Mouse (Mus musculus): ENCODE results near the gene Agfg1. TPM values are rescaled to one million over a fixed set of nuclear protein-coding genes. Genes with fewer than 3 reads are reported as not detected.
"Not testable (repeated sequence)": the region's sequence is repeated elsewhere in the genome, so short reads cannot be mapped to it uniquely, and the experiment has no call there.

The Agfg1 gene
- total RNA-seq, 2 experiments from 2014 or later, result 20.4 to 23.4 TPM

DNA sequence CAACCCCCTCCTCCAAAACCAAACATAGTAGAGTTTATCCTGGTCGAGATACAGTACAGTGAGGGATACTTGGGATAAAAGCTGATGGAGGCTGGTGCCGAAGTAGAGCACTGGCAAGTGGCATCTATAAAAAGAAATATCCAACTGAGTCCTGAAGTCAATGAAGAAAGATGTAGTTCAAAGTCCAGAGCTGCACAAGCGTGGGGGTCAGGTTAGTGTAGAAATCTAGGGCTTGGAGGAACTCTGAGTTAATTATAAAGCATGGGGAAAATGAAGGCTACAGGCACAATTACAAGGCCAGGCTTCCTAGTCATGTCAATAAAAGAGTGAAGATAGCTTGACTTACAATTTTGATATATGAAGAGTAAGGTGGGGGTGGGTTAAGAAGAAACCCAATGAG is 61.9 kb downstream of the Agfg1 start:
- DNase-seq (ENCODE audit: low spot score), result no peak

DNA sequence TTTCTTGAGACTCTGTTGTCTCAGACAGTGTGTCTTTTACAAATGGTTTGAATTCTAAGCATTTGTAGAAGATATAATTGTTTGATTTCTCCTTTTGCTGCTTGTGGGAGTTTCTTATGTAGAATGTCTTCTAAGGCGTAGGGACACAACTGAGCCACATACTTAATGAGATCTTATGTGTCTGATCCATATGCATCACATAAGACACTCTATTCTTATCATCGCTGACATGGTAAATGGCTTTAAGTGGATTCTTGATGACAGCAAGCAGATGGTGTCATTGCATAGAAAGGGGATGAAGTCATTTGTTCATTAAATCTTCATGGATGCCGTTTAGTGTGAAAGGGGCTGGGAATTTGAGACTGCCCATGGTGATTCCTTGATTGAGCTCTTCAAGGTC is 66.6 kb downstream of the Agfg1 start:
- DNase-seq (ENCODE audit: low spot score), result no peak

DNA sequence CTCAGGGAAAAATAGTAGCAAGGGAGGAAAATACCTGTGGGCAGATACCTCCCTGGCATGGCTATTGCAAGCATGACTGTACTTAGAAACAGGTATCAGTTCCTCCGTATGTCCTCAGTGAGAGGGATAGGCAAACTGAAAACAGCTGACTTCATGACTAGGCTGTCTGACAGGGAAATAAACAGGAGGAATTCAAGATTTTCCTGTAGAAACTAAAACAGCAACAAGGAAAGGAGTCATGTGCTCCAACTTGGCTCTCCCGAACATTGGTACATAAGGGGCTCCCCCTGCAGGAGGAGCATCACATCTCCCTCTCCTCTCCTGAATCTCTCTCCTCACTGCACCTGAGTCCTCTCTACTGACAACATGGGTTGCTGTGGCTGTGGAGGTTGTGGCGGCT is 73.7 kb downstream of the Agfg1 start, which contains the start of gene A030005L19Rik:
A030005L19Rik (plus strand) TSS at position 301 of the 400 bp plus-strand sequence.
- no peak for DNase-seq (ENCODE audit: low spot score)

DNA sequence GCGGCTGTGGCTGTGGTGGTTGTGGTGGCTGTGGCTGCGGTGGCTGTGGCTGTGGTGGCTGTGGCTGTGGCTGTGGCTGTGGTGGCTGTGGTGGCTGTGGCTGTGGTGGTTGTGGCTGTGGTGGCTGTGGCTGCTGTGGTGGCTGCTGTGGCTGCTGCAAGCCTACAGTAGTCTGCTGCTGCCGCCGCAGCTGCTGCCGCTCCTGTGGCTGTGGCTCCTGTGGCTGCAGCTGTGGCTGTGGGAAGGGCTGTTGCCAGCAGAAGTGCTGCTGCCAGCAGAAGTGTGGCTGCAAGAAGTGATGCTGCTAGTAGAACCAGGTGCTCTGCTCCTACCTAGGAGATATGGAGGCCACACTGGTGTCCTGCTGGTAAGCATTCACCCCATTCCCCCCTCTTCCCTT is 74.2 kb downstream of the Agfg1 start:
- DNase-seq (ENCODE audit: low spot score), result not testable (repeated sequence)

DNA sequence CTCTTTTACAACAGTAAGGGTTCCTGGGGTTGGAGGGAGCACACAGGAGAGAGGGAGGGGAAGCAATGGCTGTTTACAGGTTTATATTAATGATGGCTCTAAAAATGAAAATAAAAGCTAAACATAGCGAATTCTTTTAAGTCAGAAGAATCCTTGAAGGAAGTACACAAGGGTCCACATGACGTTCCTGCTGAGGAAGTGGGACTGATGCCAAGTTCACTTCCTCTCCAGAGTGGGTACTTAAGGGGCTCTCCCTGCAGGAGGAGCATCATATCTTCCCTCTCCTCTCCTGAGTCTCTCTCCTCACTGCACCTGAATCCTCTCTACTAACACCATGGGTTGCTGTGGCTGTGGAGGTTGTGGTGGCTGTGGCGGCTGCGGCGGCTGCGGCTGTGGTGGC is 85.4 kb downstream of the Agfg1 start, which contains the start of gene A030014E15Rik:
A030014E15Rik (plus strand) TSS at position 268 of the 400 bp plus-strand sequence.
- no peak for DNase-seq (ENCODE audit: low spot score)

DNA sequence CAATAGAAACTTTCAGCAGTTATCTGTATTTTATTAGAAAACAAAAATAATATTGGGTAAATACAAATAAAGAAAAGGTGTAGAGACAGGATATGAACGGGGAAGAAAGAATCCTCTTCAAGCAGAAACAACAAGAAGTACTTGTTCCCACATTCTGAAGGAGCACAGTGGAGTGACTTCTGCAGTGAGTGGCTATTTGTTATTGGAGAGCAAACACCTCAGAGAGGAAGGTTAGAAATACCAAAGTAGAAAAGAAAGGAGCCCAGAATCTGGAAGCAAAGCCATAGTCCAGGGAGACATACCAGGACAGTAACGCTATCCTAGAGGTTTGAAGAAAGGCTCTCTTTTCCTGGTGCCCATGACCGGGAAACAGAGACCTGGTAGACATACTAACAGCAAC is 91.3 kb downstream of the Agfg1 start:
- DNase-seq (ENCODE audit: low spot score), result not testable (repeated sequence)

DNA sequence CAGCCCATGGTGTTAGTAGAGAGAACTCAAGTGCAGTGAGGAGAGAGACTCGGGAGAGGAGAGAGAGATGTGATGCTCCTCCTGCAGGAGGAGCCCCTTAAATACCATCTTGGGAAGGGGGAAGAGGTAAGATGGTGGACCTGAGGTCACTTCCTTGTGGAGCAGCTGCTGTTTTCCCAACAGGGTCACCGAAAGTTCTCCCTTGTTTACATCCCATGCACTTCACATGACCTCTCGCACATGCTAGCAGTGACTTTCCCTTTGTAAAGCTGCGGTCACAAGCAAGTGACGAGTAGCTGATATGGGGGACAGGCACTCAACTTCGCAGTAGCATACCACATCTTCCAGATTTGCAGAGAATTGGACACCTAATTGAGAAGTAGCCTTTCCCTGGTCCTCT is 92.0 kb downstream of the Agfg1 start, which contains the start of gene Gm6217:
Gm6217 (minus strand) TSS at position 74 of the 400 bp plus-strand sequence.
- not testable (repeated sequence) for DNase-seq (ENCODE audit: low spot score)

DNA sequence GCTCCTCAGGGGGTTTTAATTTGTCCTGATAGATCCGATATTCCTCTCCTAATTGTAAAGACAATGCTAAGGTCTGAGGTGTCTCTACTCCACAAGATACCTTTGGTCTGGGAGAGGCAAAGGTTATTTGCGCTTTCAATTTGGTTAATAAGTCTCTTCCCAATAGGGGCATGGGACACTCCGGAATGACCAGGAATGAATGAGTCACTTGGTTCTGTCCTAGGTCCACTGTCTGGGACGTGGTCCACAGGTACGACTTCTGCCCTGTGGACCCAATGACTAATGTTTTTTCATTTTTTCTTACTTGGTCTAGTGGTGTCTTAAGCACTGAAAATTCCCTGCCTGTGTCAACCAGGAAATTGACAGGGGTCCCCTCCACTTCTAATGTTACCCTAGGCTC is 99.4 kb downstream of the Agfg1 start:
- no peak for DNase-seq (ENCODE audit: low spot score)

DNA sequence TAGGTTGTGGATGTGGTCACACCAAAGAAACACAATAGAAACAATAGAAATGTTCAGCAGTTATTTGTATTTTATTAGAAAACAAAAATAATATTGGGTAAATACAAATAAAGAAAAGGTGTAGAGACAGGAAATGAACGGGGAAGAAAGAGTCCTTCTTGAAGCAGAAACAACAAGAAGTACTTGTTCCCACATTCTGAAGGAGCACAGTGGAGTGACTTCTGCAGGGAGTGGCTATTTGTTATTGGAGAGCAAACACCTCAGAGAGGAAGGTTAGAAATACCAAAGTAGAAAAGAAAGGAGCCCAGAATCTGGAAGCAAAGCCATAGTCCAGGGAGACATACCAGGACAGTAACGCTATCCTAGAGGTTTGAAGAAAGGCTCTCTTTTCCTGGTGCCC is 103.2 kb downstream of the Agfg1 start:
- not testable (repeated sequence) for DNase-seq (ENCODE audit: low spot score)

DNA sequence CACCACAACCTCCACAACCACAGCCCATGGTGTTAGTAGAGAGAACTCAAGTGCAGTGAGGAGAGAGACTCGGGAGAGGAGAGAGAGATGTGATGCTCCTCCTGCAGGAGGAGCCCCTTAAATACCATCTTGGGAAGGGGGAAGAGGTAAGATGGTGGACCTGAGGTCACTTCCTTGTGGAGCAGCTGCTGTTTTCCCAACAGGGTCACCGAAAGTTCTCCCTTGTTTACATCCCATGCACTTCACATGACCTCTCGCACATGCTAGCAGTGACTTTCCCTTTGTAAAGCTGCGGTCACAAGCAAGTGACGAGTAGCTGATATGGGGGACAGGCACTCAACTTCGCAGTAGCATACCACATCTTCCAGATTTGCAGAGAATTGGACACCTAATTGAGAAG is 104.0 kb downstream of the Agfg1 start, which contains the start of gene A030003K21Rik:
A030003K21Rik (minus strand) TSS at position 94 of the 400 bp plus-strand sequence.
- DNase-seq (ENCODE audit: low spot score), result not testable (repeated sequence)

DNA sequence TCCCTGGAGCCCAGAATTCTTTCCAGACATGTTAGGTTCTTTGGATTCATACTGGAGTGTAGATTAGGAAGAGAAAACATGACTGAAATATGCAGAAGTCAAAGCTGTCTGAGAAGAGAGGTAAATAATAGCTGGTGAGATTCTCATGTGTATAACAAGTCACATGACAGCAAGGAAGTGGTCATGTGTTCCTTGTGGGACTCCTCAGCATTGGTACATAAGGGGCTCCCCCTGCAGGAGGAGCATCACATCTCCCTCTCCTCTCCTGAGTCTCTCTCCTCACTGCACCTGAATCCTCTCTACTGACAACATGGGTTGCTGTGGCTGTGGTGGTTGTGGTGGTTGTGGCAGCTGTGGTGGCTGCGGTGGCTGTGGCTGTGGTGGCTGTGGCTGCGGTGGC is 106.7 kb downstream of the Agfg1 start:
- DNase-seq (ENCODE audit: low spot score), result not testable (repeated sequence)

DNA sequence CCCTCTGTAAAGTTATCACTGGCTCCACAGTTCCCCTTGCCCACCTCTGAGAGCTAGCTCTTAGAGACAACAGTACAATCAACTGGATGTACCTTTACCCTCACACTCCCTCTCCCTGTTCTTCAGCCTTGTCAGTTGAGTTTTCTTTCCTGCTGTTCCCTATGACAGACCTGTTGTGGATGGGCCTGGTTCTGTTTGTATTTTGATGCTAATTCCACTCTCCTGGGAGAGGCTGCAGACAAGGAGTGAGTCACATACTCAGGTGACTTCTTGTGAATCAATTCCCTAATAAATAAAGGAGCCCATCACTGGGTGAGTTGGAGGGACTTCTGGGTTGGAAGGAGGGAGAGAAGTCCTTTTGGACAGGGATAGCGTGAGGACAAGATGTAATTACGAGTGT is 109.3 kb downstream of the Agfg1 start:
- DNase-seq (ENCODE audit: low spot score), result no peak

Small RNAs within 50 kb of the gene (microRNA-seq; reads per million reads assigned to microRNA genes)
- gene Gm22396, result not detected

Other genes starting within 250 kb of the Agfg1 start
- 100 to 1,000 TPM; 134 to 137 TPM for gene Mff, start 114.6 kb upstream of the Agfg1 start, total RNA-seq (2021)
- not detected for gene Tm4sf20, start 71.0 kb upstream of the Agfg1 start, total RNA-seq (2021)
- not detected for gene Gm47791, start 68.2 kb upstream of the Agfg1 start, total RNA-seq (2021)
- gene A030005L19Rik, start 73.8 kb downstream of the Agfg1 start, total RNA-seq (2021), result not detected
- gene A030014E15Rik, start 85.4 kb downstream of the Agfg1 start, total RNA-seq (2021), result not detected
- not detected for gene Gm6217, start 91.9 kb downstream of the Agfg1 start, total RNA-seq (2021)
- not detected for gene A030003K21Rik, start 103.9 kb downstream of the Agfg1 start, total RNA-seq (2021)
- gene Gm7544, start 116.5 kb downstream of the Agfg1 start, total RNA-seq (2021), result not detected
- not detected for gene Gm47955, start 120.8 kb downstream of the Agfg1 start, total RNA-seq (2021)
- not detected for gene Gm47959, start 161.1 kb downstream of the Agfg1 start, total RNA-seq (2021)
- gene Slc19a3, start 199.0 kb downstream of the Agfg1 start, total RNA-seq (2021), result not detected
- gene Krtap28-10, start 203.0 kb downstream of the Agfg1 start, total RNA-seq (2021), result not detected
- gene Gm47969, start 205.4 kb downstream of the Agfg1 start, total RNA-seq (2021), result not detected
- gene A030005K14Rik, start 219.9 kb downstream of the Agfg1 start, total RNA-seq (2021), result not detected
- gene Krtap28-13, start 221.4 kb downstream of the Agfg1 start, total RNA-seq (2021), result not detected

All from gastrocnemius, adult 18-20 months (tissue).